Mouse (Mus musculus) adrenal gland (tissue): ENCODE measurements around the gene Gm30191.

Experiments used
- intact Hi-C: fragments of 180-260 bp; cut with DNase I; formaldehyde crosslinking; loops from one replicate; pipeline ENCODE4 v1.15.1; 2025
- long read RNA-seq, 2 experiments: library from polyadenylated mRNA; unstranded; transcript quantifications; one replicate each; pipeline ENCODE4 v2.0.0; 2020; ENCODE audit warnings: borderline replicate concordance in 1 of 2; ENCODE audit not compliant: insufficient replicate concordance in 1 of 2

The Gm30191 gene
- long read RNA-seq, experiment 1 = 0 reads
- long read RNA-seq, experiment 2 = 0 reads

DNA sequence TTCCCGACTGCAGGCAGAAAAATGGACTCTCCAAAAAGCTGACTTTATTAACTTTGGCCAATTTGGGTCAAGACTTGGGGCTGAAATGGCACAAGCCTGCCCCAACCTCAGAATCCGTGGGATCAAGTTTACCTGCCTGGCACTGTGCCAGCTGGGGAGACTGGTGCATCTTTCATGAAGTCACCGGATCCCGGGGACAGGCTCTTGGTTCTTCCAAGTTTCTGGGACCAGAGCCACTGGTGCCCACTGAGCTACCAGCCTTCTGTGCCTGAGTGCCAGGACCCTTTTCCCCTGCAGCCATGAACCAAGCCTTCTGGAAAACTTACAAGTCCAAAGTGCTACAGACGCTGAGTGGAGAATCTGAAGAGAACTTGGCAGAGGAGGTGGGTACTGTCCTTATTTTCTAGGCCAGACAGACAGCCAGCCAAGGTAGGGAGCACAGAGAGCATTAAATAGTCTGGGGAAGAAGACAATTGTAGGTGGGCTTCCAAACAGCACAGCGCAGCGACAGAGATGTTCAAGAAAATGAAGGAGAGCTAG, at the start of gene Gm30191:
Gene Gm30191, plus strand, starts transcription at position 217 of the 540 bp plus-strand sequence.
- intact Hi-C loops = loop anchor here (5.0 kb wide), 2 partner anchors 41 to 146 kb away; partner anchors contain the start of gene Pdik1l

- intact Hi-C loops = no loop called here
These were observed 47.4 kb upstream of the Gm30191 start for GRCm38 (mm10) chr4:134199371-134199770.

DNA sequence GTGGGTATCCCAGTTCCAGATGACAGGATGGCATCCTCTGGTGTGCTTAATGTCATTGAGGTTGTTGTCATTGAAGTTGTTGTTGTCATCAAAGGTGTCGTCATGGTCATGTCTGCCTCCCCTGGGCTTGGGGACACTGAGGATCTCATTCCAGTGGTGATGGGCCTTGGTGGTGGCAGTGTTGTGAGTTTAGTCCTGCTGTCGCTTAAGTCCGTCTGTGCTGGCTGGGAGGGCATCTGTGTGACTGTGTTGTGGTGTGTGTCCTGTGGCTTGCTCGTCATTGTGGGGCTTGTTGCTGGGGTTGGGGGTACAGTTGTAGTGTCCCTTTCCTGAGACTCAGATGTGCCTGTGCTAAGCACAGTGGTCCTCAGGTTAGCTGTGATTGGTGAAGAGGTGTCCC, 43.8 kb upstream of the Gm30191 start, which contains the start of gene Gm7534:
Gene Gm7534, minus strand, starts transcription at position 101 of the 400 bp plus-strand sequence.
- intact Hi-C loops = no loop called here

- intact Hi-C loops = no loop called here
These were observed 43.3 kb upstream of the Gm30191 start for GRCm38 (mm10) chr4:134203340-134203896.

- intact Hi-C loops = no loop called here
These were observed 40.2 kb upstream of the Gm30191 start for GRCm38 (mm10) chr4:134206488-134207053.

DNA sequence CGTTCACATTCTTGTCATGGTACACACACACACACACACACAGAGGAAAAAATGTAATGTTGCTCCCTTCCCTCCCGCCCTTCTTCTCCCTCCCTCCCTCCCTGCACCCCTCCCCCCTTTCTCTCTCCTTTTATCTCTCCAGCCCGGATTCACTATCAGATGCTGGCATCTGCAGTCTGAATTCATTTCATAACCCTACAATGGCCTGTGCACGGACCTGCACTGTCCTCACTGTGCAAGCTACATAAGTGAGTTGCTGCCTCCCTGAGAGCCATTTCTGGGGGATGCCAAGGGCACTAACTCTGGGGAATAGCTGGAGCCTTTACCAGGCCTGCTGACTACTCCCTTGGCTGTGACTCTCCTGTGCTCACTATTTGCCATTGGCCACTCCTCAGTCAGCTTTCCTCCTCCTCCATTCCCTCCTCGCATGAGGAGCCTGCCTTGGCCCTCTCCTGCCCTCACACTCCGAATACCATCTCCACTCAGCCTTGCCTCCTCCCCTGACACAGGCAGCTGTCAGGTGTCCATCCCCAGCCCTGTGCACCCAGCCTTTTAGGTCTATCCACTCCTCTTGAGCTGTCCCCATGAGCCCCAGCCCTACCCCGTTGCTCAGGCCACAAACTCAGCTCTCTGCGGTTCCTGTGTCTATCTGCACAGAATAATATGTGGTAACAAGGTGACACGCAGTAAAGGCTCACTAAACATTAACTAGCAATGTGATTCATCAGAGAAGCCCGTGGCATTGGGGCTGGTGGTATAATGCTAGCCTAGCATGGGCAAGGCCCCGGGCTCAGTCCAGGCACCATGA, 23.7 kb upstream of the Gm30191 start:
- intact Hi-C loops = no loop called here

- intact Hi-C loops = no loop called here
These were observed 19.5 kb upstream of the Gm30191 start, which contains the start of gene Catsper4 for GRCm38 (mm10) chr4:134227194-134227593. Gene Catsper4 (minus strand): TSS chr4:134227383.

GRCm38 (mm10) chr4:134230431-134230830, 16.3 kb upstream of the Gm30191 start:
- intact Hi-C loops = no loop called here

DNA sequence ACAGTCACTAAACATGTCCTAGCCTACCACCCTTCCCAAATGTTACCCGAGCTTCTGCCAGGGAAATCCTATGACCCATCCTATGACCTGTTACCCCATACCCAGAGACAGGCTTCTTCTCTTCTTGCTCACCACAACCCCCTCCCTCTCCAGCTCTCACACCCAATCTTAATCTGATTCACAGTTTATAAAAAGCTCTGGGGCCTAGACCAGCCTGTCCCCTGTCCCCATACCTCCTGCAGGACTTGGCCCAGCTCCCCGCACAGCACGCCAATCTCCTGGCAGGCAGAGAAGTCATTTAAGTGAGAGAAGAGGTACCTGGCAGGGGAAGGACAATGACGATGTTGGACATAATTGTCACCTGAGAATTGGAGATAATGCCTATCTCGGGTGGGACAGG, 11.9 kb upstream of the Gm30191 start:
- intact Hi-C loops = no loop called here

- intact Hi-C loops = no loop called here
These were observed 9.0 kb upstream of the Gm30191 start for GRCm38 (mm10) chr4:134237582-134238278.

GRCm38 (mm10) chr4:134238279-134238651, 8.5 kb upstream of the Gm30191 start, which contains the start of gene Cnksr1:
Gene Cnksr1 (minus strand): TSS chr4:134238399.
- intact Hi-C loops = no loop called here

DNA sequence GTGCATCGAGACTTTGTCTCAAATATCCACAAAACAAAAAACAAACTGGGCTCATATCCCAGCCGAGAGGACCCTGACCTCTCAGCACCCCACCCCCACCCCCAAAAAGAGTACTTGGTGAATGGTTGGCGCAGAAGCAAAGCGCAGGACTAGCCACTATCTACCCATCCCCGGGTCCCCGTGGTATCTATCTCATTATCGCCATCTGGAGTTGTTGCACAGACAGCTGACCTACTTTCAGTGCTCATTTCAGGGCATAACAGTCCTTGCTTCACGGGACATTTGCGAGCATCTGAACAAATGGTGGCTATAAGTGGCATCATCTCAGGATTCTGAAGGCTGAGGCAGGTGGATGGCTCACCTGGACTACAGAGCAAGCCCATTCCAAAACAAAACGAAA, 8.0 kb upstream of the Gm30191 start:
- intact Hi-C loops = no loop called here

GRCm38 (mm10) chr4:134243516-134244250, 3.1 kb upstream of the Gm30191 start, which contains the start of gene E130218I03Rik:
Gene E130218I03Rik (plus strand): TSS chr4:134243662.
- intact Hi-C loops = loop anchor here (2.0 kb wide), 1 partner anchor 57 kb away; the partner anchor contains the start of gene Cep85

DNA sequence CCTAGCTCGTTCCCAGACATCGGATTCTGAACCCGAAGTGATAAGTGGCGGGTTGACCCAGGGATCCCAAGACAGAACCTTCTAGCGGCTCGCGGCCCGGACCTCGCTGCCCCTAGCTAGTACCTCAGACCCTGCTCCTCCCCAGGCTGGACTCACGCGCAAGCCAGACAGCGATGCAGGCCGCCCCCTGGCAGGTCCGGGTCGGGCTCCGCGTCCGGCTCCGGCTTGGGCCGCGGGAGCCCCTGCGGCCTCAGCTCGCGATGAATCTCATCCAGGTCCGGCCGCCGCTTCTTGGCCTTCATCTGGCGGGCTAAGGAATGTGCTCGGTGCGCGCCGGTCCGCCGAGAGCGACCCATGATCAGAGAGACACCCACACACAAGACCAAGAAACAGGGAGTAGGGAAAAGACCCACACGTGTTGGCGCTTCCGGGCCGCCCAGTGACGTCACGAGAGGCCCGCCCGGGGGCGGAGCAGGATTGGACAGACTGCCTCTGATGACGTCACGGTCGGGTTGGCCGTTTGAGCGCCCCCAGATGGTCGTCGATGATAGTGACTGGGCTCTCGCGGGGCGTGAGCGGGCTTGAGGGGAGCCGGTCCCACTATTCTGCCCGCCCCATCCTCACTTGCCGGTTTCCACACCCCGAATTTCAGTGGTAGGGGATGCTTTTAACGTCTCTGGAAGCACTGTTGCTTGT, 1.4 kb upstream of the Gm30191 start, which contains the start of gene Zfp593:
Gene Zfp593, minus strand, starts transcription at position 445 of the 696 bp plus-strand sequence.
- intact Hi-C loops = loop anchor here (2.0 to 5.0 kb wide), 3 partner anchors 42 to 147 kb away; partner anchors contain the start of genes Cep85 and Pdik1l

DNA sequence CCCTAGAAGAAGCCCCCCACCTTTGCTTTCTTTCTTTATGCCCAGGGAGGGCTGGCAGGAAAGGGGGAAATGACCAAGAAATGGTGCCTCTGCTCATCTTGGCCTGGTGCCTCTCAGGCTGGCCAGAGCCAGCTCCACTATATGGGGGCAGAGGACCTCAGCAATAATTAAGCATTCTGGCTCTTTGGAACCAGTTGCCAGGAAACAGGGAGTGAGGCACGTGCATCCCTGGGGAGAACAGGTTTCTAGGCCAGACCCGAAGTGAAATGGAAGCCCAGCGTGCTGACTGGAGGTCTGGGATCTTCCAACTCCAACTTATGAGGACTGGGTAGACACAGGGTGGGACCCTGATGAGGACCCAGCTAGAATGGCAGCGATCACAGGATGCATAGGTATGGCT, 479 bp upstream of the Gm30191 start:
- intact Hi-C loops = loop anchor here (5.0 kb wide), 2 partner anchors 41 to 146 kb away; partner anchors contain the start of gene Pdik1l

DNA sequence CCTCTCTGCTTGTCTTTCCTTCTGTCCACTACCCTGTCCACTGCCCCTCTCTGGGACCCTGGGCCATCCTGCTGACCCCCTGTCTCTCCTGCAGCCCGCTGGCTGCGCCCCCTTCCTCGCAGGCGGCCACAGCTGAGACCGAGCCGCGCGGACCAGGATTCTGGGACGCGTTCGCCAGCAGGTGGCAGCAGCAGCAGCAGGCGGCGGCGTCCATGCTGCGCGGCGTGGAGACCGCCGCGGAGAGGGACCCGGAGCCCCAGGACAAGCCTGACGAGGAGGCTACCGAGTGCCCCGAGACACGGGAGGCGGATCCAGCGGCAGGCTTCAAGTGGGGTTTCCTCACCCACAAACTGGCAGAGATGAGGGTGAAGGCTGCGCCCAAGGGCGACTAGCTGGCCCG, 2.9 kb downstream of the Gm30191 start:
- intact Hi-C loops = loop anchor here (5.0 kb wide), 2 partner anchors 38 to 143 kb away; partner anchors contain the start of gene Pdik1l

DNA sequence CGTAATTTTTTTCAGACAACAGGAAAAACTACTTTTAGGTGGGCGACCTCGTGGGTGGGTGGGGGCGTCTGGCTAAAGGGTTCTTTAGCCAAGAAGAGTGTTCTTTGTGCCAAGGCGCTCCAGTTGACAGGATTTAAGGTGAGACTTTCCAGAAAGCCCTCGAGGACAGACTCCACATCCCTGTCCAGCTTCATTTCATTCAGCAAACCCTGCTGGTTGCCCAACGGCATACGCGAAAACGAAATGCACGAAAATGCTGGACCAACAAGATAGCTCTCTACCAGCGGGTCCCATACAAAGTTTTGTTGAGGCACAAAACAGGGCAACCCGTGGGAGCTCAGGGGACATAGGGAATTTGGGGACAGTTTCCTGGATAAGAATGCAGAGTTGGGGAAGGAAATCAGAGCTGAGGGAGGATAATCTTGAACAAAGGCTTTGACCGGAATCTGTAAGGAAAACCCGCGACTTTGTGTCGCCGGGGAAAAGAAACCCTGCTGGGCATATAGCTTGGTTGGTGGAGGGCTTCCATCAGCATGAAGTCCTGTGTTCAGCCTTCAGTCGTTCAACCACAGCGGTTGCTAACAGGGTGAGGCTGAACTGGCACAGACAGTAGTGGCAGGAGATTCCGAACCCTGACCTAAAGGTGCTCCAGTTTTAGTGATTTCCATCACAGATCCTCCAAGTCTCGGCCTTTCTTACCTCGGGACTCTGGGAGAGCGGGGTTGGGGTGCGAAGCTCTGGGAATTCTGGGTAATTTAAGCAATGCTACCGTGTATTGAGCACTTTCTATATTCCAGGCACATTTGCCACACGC, 3.6 kb downstream of the Gm30191 start:
- intact Hi-C loops = no loop called here

DNA sequence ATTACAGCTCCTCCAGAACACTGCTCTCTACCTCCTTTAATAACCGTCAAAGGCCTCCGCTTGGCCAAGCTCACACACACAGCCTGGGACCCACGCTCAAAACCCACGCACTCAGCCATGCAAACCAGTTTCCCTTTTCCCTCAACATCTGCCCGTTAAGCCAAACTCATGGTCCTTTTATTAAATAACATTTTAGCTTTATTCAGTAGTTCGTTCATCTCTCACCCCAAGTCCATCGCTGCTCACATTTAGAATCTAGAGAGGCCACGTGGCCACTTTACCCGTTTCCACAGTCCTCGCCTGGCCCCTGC, 4.2 kb downstream of the Gm30191 start:
- intact Hi-C loops = no loop called here
